Mouse (Mus musculus) erythroblast, embryonic 14.5 days (primary cell): Measurements from ENCODE around the gene Map4.

Experiments
- GATA1 ChIP-seq: IDR thresholded peaks from 2 replicates; pipeline ENCODE4 v1.6.1; 2012; ENCODE audit warnings: low read length, inconsistent platforms, mixed read lengths
- TAL1 ChIP-seq: IDR thresholded peaks from 3 replicates; pipeline ENCODE4 v1.6.1; 2012; ENCODE audit warnings: low read length, inconsistent platforms, mixed read lengths

DNA sequence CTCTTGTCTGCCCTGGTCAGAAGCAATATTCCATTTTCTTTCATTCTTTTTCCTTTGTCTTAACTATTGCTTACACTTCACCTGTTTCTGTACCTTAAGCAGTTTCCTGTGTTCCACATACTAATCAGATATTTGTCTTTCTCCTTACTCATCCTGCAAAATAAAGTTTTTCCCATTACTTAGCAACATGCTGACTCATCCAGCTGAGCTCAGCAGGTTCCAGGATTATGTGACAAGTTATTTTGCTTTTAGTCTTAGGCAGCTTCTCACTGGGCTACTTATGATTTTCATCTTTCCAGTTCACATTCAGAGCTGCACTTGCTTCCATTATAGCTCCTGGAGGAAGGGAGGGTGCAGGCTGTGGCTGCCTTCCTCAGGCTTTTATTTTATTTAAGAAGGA lies 133.4 kb downstream of the Map4 start:
- no peak for TF ChIP-seq TAL1
- no peak for TF ChIP-seq GATA1
